Mouse (Mus musculus): Measurements from ENCODE around the gene Zfand3. TPM values are rescaled to one million over a fixed set of nuclear protein-coding genes. Genes with fewer than 3 reads are reported as not detected.

Zfand3 gene
- polyA plus RNA-seq, 1 experiment from 2014 or later, result 57.4 TPM

DNA sequence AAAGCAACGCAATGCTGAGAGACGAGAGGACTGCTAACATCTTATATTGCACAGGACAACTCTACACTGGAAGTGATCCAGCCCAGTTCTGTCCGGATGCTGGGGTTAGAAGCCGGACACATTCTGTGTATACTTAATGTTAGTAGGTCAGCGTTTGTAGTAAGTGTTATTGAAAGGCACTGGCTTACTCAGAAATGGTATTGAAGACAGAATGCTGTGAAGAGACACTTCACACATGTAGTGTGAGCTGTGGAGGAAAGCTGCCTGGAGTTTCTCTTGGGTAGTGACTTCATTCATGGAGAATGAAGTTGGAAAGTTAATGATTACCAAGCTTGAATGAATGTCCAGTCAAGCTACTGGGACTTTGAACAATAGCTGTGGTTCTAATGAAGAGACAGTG, 132.2 kb downstream of the Zfand3 start:
- ATAC-seq (ENCODE audit: low read depth), result peak; percentile 36; the same call in 1 of the 2 replicates

DNA sequence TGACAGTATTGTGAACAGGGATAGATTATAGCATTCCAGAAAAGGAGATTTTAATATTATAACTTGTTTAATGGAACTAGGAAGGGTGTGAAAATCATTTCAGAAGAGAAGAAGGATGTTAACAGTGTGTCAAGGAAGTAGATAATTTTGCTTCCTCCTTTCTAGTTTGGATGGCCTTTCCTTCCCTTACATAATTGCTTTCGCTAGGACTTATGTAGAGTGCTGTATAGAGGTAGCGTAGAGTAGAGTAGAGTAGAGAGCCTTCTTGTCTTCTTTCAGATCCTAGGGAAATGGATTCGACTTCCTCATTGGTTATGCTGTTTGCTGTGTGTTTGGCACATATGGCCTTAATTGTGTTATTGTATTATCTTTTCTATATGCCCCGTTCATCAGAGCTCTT, 132.6 kb downstream of the Zfand3 start:
- no peak overlapping the region for H3K27ac ChIP-seq (ENCODE audit: low read length)
- 80% methylated on average over 4 of the region's 4 CpGs for WGBS
- H3K36me3 ChIP-seq (ENCODE audit: control insufficient read depth, insufficient read depth, low read length), result peaks cover 5% of the 10 kb centered on the region; the same call in 1 of the 2 replicates
- no peak overlapping the region for H3K9ac ChIP-seq (ENCODE audit: low read length)
- H3K4me2 ChIP-seq (ENCODE audit: low read depth, low read length), result no peak overlapping the region
- H3K4me3 ChIP-seq (ENCODE audit: low read length), result no peak overlapping the region
- H3K9me3 ChIP-seq (ENCODE audit: control insufficient read depth, low read length), result no peaks in the 10 kb centered on the region
- no peak for ATAC-seq (ENCODE audit: low read depth)
- no peaks in the 10 kb centered on the region for H3K27me3 ChIP-seq (ENCODE audit: control insufficient read depth, insufficient read depth, low read depth, low read length)
- H3K4me1 ChIP-seq (replicated peaks; ENCODE audit: control insufficient read depth, insufficient read depth, low read length), result peaks cover 22% of the 10 kb centered on the region

More for the DNA sequence above, 132.2 kb downstream of the Zfand3 start:
- H3K4me1 ChIP-seq (replicated peaks; ENCODE audit: control insufficient read depth, insufficient read depth, low read length), result peaks cover 24% of the 10 kb centered on the region
- peak overlapping the region; percentile 20; the same call in 1 of the 2 replicates for H3K27ac ChIP-seq (ENCODE audit: low read length)
- H3K36me3 ChIP-seq (ENCODE audit: control insufficient read depth, insufficient read depth, low read length), result peaks cover 5% of the 10 kb centered on the region; the same call in 1 of the 2 replicates
- 27% methylated on average over 5 of the region's 5 CpGs for WGBS
- no peaks in the 10 kb centered on the region for H3K27me3 ChIP-seq (ENCODE audit: control insufficient read depth, insufficient read depth, low read depth, low read length)
- no peaks in the 10 kb centered on the region for H3K9me3 ChIP-seq (ENCODE audit: control insufficient read depth, low read length)
- no peak overlapping the region for H3K4me2 ChIP-seq (ENCODE audit: low read depth, low read length)
- no peak overlapping the region for H3K4me3 ChIP-seq (ENCODE audit: low read length)
- H3K9ac ChIP-seq (ENCODE audit: low read length), result no peak overlapping the region

DNA sequence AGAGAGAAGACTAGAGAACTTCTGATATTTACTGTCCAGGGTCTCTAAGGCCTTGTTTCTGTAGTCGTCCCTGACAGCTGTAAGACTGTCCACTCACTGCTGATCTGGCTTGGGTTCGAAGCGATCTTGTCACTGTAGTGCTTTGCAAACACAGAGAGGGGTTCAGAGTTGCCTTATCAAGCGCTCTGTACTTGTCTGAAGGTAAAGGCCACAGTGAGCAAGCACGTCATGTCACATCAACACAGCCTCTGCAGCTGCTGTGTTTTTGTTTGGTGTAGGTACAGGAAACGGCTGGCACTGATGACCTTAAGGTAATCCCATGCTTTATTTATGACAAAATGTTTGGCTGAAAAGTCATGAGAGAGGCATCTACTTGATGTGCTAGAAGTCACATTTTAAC, 139.6 kb downstream of the Zfand3 start:
- H3K4me3 ChIP-seq (ENCODE audit: low read length), result no peak overlapping the region
- no peaks in the 10 kb centered on the region for H3K27me3 ChIP-seq (ENCODE audit: control insufficient read depth, insufficient read depth, low read depth, low read length)
- no peaks in the 10 kb centered on the region for H3K36me3 ChIP-seq (ENCODE audit: control insufficient read depth, insufficient read depth, low read length)
- H3K27ac ChIP-seq (ENCODE audit: low read length), result no peak overlapping the region
- no peak overlapping the region for H3K9ac ChIP-seq (ENCODE audit: low read length)
- no peak for ATAC-seq (ENCODE audit: low read depth)
- 55% methylated on average over 6 of the region's 6 CpGs for WGBS
- H3K4me2 ChIP-seq (ENCODE audit: low read depth, low read length), result no peak overlapping the region
- peaks cover 29% of the 10 kb centered on the region for H3K4me1 ChIP-seq (replicated peaks; ENCODE audit: control insufficient read depth, insufficient read depth, low read length)
- H3K9me3 ChIP-seq (ENCODE audit: control insufficient read depth, low read length), result no peaks in the 10 kb centered on the region

DNA sequence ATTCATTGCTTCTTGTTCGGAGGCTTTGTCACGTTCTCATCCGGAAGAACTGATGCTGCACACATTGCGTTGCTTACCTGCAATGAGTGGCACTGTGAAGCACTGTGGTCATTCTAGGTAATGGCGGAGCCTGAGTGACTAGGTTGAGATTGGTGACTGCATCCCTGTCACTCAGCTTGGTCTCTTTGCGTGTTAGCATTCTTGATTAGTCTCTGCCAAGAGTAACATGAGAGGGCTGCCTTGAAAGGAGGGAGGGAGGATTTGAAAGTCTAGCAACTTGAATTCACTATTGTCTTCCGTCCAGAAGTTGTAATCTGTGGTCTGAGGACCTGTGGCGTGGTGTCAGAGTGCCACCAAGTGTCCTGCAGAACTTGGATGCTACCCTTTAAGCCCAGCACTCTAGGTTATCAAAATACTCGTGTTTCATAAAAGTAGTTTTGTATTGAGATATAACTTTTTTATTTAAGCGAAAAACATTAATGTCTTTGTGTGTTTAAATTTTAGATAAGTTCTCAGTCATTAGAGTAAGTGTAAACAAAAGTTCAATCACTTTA, 141.1 kb downstream of the Zfand3 start:
- Histone ChIP-seq H3K27me3 (ENCODE audit: control insufficient read depth, insufficient read depth, low read depth, low read length) (no peaks in the 10 kb centered on the region), H3K9me3 (ENCODE audit: control insufficient read depth, low read length) (no peaks in the 10 kb centered on the region), H3K4me2 (ENCODE audit: low read depth, low read length) (no peak overlapping the region), H3K9ac (ENCODE audit: low read length) (no peak overlapping the region), H3K4me1 (replicated peaks; ENCODE audit: control insufficient read depth, insufficient read depth, low read length) (peaks cover 29% of the 10 kb centered on the region), H3K27ac (ENCODE audit: low read length) (no peak overlapping the region), H3K36me3 (ENCODE audit: control insufficient read depth, insufficient read depth, low read length) (no peaks in the 10 kb centered on the region), H3K4me3 (ENCODE audit: low read length) (no peak overlapping the region)
- 61% methylated on average over 10 of the region's 10 CpGs for WGBS
- no peak for ATAC-seq (ENCODE audit: low read depth)

DNA sequence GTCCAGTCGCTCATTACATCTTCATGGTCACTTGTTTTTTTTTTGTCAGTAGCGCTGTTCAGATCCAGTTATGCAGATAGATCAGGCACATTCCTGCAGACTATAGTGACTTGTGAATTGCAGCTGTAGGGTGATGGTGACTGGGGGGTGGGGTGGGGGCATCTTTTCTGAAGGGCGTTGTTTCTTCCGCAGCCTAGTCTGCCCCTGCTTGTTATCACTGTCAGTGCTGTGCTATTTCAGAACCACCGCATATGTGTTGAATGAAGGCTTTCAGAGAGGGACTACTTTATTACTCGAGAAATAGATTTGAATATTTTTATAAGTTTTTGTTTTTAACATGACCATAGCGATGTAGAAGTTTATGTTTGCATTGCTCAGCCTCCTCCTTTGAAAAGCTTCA, 142.0 kb downstream of the Zfand3 start:
- Histone ChIP-seq H3K4me3 (ENCODE audit: low read length) (no peak overlapping the region), H3K4me1 (replicated peaks; ENCODE audit: control insufficient read depth, insufficient read depth, low read length) (peaks cover 29% of the 10 kb centered on the region), H3K4me2 (ENCODE audit: low read depth, low read length) (no peak overlapping the region), H3K27ac (ENCODE audit: low read length) (no peak overlapping the region), H3K9me3 (ENCODE audit: control insufficient read depth, low read length) (no peaks in the 10 kb centered on the region), H3K9ac (ENCODE audit: low read length) (no peak overlapping the region), H3K27me3 (ENCODE audit: control insufficient read depth, insufficient read depth, low read depth, low read length) (no peaks in the 10 kb centered on the region), H3K36me3 (ENCODE audit: control insufficient read depth, insufficient read depth, low read length) (no peaks in the 10 kb centered on the region)
- 62% methylated on average over 7 of the region's 7 CpGs for WGBS
- ATAC-seq (ENCODE audit: low read depth), result no peak

DNA sequence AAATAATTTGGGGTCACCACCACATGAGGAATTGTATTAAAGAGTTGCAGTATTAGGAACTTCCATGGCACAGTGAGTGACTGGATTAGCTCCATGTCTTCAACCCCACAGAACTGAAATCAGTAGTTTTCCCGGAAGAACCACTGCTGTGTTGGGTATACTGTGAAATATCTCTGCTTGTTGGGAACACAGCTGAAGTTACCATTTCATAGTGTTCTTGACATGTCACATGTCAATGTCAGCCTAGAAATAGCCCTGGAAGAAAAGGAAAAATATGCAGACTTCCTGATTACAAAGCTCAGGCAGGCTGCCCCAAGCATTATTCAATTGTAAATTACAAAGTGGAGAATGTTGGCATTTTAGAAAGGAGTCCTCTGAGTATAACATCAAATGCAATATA, 143.4 kb downstream of the Zfand3 start:
- 36% methylated on average over 1 of the region's 1 CpGs for WGBS
- peak; percentile 34; the same call in 1 of the 2 replicates for ATAC-seq (ENCODE audit: low read depth)
- H3K4me2 ChIP-seq (ENCODE audit: low read depth, low read length), result no peak overlapping the region
- H3K4me1 ChIP-seq (replicated peaks; ENCODE audit: control insufficient read depth, insufficient read depth, low read length), result peaks cover 29% of the 10 kb centered on the region
- H3K36me3 ChIP-seq (ENCODE audit: control insufficient read depth, insufficient read depth, low read length), result no peaks in the 10 kb centered on the region
- H3K27me3 ChIP-seq (ENCODE audit: control insufficient read depth, insufficient read depth, low read depth, low read length), result no peaks in the 10 kb centered on the region
- H3K9me3 ChIP-seq (ENCODE audit: control insufficient read depth, low read length), result no peaks in the 10 kb centered on the region
- no peak overlapping the region for H3K4me3 ChIP-seq (ENCODE audit: low read length)
- 0 out of 2 replicates have a peak overlapping the region, but pooled peaks have one; percentile 24 for H3K27ac ChIP-seq (ENCODE audit: low read length)
- H3K9ac ChIP-seq (ENCODE audit: low read length), result no peak overlapping the region

DNA sequence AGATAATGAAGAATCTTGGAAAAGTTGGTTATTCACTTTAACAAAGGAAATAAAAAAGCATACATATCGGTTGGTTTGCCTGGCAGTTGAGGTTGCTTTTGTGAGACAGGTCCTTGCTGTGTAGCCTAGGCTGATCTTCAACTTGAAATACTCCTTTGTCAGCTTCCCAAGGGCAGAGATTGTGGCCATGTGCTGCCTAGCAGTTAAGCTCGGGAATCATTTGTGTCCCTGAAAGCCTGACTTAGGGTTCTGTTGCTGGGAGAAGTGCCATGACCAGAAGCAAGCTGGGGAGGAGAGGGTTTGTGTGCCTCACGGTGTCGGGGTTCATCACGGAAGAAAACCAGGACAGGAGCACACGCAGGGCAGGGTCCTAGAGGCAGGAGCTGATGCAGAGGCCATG, 143.8 kb downstream of the Zfand3 start:
- ATAC-seq (ENCODE audit: low read depth), result no peak
- Histone ChIP-seq H3K27ac (ENCODE audit: low read length) (0 out of 2 replicates have a peak overlapping the region, but pooled peaks have one; percentile 30), H3K36me3 (ENCODE audit: control insufficient read depth, insufficient read depth, low read length) (no peaks in the 10 kb centered on the region), H3K9me3 (ENCODE audit: control insufficient read depth, low read length) (no peaks in the 10 kb centered on the region), H3K9ac (ENCODE audit: low read length) (no peak overlapping the region), H3K27me3 (ENCODE audit: control insufficient read depth, insufficient read depth, low read depth, low read length) (no peaks in the 10 kb centered on the region), H3K4me2 (ENCODE audit: low read depth, low read length) (no peak overlapping the region), H3K4me3 (ENCODE audit: low read length) (no peak overlapping the region), H3K4me1 (replicated peaks; ENCODE audit: control insufficient read depth, insufficient read depth, low read length) (peaks cover 29% of the 10 kb centered on the region)
- 70% methylated on average over 6 of the region's 6 CpGs for WGBS

DNA sequence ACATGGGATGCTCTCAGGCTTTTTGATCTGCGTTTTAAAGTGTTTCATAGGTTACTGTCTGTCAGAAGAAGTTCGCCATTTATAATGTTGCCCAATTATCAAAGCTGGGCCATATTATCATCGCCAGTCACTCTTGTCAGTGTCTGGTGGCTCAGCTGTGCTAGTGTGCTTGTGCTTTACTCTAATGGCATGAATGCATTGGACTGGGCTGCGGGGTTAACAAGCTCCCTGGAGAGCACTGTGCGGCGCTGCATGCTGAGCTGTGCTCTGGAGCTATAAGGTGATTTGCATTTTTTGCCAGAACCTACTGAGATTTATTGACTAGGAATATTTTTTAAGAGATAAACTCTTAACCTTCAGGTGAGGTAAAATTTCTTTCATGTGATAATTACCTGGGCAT, 145.4 kb downstream of the Zfand3 start:
- no peak overlapping the region for H3K4me3 ChIP-seq (ENCODE audit: low read length)
- no peak for ATAC-seq (ENCODE audit: low read depth)
- no peaks in the 10 kb centered on the region for H3K36me3 ChIP-seq (ENCODE audit: control insufficient read depth, insufficient read depth, low read length)
- H3K27me3 ChIP-seq (ENCODE audit: control insufficient read depth, insufficient read depth, low read depth, low read length), result no peaks in the 10 kb centered on the region
- H3K4me1 ChIP-seq (replicated peaks; ENCODE audit: control insufficient read depth, insufficient read depth, low read length), result peaks cover 29% of the 10 kb centered on the region
- H3K27ac ChIP-seq (ENCODE audit: low read length), result no peak overlapping the region
- no peaks in the 10 kb centered on the region for H3K9me3 ChIP-seq (ENCODE audit: control insufficient read depth, low read length)
- WGBS, result 90% methylated on average over 6 of the region's 6 CpGs
- no peak overlapping the region for H3K9ac ChIP-seq (ENCODE audit: low read length)
- no peak overlapping the region for H3K4me2 ChIP-seq (ENCODE audit: low read depth, low read length)

DNA sequence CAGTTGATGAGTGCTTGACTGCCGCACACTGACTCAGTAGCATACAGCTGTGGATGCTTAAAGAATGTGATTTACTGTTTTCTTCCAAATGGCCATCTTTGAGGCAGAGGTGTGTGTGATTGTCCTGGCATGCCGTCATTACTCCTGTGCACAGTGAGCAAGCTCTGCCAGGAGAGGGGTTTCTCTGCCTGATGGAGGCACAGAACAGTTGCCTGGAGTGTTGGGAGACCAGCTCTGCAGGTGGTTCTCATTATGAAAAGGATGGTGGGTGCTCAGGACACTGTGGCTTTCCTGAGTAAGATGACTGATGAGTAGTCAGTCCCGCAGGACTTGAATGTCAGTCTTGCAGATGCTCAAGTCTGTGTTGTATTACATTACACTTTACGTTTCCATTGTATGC, 149.6 kb downstream of the Zfand3 start:
- H3K4me1 ChIP-seq (replicated peaks; ENCODE audit: control insufficient read depth, insufficient read depth, low read length), result peaks cover 3% of the 10 kb centered on the region; the same call in 1 of the 2 replicates
- 58% methylated on average over 4 of the region's 4 CpGs for WGBS

More for the DNA sequence above, 149.6 kb downstream of the Zfand3 start:
- Histone ChIP-seq H3K36me3 (ENCODE audit: control insufficient read depth, insufficient read depth, low read length) (no peaks in the 10 kb centered on the region), H3K27me3 (ENCODE audit: control insufficient read depth, insufficient read depth, low read depth, low read length) (no peaks in the 10 kb centered on the region), H3K4me2 (ENCODE audit: low read depth, low read length) (no peak overlapping the region), H3K9me3 (ENCODE audit: control insufficient read depth, low read length) (no peaks in the 10 kb centered on the region), H3K4me3 (ENCODE audit: low read length) (no peak overlapping the region), H3K27ac (ENCODE audit: low read length) (no peak overlapping the region), H3K9ac (ENCODE audit: low read length) (no peak overlapping the region)
- ATAC-seq (ENCODE audit: low read depth), result no peak

All from lung, embryonic 16.5 days (tissue).